Mouse (Mus musculus) spleen, adult 2 months (tissue): ENCODE measurements around the gene Tmem150c.

Source experiments
- CTCF ChIP-seq: fragments of 200-500 bp; IDR thresholded peaks from 2 replicates; pipeline ENCODE4 v1.5.1; 2011; ENCODE audit warnings: mild to moderate bottlenecking, inconsistent platforms; ENCODE audit not compliant: insufficient read depth, insufficient read length, insufficient replicate concordance; ENCODE audit errors: extremely low read depth
- POLR2A ChIP-seq: fragments of 200-500 bp; IDR thresholded peaks from 2 replicates; pipeline ENCODE4 v1.6.1; 2011; ENCODE audit warnings: low read depth, low read length, inconsistent platforms

DNA sequence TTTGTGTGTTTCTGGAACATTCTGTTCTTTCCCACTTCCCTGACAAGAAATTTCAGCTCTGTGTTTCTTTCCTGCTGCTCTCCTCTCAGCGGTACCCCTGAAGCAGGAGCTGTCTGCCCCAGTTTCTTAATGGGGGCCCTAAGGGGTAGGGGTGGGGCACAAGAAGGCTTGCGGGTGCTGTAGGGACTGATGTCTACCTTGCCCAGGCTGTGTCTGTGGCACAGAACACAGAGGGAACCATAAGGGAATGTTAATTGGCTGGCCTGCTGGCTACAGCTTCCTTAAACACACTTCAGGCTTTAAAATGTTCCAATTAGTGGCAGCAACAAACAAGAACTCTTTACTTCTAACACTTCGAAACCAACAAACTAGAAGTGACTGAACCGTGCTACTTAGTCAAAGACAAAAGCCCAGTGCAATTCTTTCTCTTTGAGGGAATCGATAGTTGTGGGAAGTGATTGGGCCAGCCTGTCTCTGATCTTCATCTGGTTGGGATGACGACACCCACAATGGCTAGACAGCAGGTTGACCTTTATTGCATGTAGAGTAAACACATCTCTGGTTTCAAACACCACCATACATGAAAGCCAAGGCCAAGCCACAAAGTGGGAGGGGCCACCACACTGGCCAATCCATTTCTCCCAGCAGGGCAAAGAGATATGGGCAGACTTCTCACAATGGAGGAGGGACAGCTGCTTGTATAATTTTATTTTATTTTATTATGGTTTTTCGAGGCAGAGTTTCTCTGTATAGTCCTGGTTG is 39.7 kb upstream of the Tmem150c start:
- TF ChIP-seq CTCF, result no peak
- no peak for TF ChIP-seq POLR2A
